Mouse (Mus musculus) adipocyte (in vitro differentiated cells): Measurements from ENCODE around the gene Il2.

Experiments
- DNase-seq: peaks from one replicate; pipeline ENCODE4 v3.0.0-alpha.2; 2016; ENCODE audit warnings: low spot score

Gene Il2

DNA sequence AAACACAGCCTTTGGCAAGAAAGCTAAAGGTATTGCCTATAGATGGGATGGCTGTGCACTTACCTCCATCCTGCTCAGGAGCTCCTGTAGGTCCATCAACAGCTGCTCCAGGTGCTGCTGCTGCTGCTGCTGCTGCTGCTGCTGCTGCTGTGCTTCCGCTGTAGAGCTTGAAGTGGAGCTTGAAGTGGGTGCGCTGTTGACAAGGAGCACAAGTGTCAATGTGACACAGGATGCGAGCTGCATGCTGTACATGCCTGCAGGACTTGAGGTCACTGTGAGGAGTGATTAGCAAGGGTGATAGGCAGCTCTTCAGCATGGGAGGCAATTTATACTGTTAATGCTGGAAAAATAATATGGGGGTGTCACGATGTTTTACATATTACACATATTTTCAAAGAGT is at the start of gene Il2:
Gene Il2 (minus strand): TSS at position 305 of the 400 bp plus-strand sequence.
- no peak for DNase-seq

DNA sequence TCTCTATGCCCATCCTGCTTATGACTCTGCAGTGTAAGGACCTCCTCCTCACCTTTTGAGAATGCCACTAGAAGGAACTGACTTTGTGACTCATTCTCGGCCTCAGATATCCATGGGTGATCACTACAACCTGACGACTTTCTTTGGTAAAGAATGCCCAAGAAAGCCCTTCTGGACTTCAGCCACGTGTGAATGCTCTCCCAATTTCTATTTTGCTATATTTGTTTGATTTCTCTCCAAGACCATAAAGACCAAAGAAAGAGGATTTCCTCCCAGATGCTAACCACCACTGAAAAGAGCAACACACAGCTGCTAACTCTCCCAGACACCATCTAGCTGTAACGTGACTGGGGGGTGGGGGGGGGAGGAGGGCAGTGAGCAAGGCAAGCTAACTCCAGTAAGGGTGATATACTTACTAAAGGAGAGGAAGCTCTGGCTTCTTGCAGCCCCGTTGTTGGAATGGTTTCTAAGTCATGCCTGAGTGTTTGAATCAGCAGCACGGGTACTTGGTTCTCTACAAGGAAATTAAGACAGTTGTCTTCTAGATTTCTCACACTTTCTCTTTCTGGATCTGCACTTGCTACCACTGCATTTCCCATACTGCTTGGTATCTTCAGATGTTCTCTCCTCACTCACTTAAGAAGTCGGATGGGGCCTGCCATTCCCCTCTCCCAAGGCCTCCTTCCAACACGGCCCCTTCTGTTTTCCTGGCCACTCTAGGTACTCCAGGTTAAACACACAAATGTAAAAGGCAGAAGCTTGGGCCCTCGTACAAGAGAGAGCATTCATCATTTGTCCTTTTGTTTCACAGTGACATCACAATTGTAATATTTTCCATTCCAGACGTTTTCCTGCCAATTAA is 49.2 kb upstream of the Il2 start:
- no peak for DNase-seq

DNA sequence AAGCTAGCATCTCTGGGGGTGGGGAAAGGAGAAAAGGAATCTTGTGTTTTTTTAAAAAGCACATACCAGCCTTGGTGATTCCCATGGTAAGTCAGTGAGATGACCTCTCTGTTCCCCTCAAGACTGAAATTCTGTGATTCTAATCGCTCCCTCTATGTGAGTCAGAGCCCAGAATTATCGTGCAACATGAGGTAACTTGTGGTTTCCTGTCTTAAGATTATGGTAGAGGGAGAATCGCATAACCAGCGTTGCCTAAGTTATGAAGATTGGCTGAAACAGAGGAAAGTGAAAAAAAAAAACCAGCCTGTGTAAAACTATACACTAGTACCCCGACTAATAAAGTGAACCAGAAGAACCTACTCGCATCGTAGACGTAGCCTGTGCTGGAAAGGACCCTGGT is 47.5 kb upstream of the Il2 start:
- no peak for DNase-seq

DNA sequence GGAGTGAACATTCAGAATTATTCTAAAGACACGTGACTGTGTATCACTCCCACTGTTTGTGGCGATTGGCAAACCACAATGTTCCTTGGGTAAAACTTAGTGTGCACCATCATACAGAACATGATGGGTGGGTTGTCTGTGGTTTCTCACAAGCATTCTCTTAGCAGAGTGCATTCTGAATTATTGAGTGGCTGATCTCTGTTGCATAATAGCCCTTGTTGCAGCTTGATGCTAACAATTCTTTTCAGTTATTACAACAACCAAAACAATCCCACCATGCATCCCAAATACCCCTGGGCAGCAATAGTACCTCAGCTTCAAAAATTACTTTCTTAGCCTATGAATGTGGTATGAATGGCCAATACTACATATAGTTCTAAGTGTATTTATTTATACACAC is 43.5 kb upstream of the Il2 start:
- DNase-seq, result no peak

DNA sequence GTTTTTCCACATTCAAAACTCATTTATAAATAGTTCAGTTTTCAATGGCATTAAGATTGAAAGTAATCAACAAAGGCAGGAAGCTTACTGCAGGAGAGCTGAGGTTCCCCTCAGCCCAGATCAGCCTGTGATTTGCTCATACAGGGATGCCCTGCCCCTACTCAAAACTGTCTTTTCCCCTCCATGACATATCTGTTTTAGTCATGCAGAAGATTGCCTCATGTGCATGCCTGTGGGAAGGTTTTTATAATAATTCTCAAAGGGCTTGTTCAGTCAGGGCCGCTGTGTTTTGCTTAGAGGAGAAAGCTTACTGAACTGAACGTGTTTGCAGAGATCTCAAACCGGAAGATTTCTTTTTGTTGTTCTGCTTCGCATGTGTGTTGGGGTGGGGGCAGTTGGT is 35.3 kb upstream of the Il2 start:
- no peak for DNase-seq

DNA sequence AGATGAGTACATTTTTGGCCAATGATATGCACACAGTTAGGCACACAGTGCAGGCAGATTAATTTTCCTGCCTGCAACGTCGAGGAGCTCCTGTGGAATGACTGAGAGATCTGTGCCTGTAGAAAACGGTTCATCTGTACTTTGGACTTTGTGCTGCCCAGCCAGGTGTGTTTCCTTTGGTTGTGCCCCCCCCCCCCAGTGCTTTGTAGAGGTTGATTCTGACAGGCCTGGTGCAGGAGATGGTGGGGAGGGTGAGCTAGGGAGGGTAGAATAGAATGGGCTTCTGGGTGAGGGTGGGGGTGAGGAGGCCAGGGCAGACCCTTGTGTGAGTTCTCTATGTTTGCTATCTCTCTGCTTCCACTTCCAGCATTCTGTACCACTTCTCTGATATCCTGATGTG is 32.5 kb upstream of the Il2 start:
- DNase-seq, result no peak

DNA sequence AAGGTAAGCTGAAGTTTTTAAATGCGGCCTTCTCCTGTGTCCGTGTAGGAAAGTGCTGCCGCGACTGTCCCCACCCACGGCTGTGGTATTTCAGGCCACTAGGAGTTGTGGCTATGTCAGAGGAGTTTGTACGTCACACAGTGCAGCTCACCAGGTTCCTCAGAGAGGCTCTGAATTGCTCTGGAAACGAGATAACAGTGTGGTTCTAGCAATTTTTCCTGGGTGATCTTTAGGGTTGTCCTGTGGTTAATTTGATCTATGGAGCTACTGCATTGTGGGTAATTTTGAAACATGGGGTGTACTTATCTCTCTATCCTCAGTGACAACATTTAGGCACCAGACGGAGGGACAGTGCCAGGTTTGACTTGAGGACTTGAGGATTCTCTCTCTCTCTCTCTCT is 31.3 kb upstream of the Il2 start:
- no peak for DNase-seq

DNA sequence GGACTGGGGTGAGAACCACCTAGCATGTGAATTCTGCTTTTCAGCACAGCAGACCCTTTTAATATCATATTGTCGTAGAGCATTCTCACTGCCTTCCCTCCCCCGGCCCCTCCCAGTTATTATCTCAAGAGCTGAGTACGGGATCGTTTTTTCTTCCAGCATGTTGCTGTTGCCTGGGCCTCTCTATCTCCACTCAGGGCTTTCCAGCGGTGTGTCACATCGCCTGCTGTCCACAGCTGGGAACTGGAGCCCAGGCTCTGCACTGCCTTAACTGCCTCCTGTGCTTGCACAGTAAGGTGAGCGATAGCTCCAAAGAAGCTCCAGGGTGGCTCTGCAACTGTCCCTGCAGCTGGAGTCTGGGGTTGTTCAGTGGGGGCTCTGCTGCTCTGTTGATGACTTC is 28.6 kb upstream of the Il2 start:
- DNase-seq, result no peak

DNA sequence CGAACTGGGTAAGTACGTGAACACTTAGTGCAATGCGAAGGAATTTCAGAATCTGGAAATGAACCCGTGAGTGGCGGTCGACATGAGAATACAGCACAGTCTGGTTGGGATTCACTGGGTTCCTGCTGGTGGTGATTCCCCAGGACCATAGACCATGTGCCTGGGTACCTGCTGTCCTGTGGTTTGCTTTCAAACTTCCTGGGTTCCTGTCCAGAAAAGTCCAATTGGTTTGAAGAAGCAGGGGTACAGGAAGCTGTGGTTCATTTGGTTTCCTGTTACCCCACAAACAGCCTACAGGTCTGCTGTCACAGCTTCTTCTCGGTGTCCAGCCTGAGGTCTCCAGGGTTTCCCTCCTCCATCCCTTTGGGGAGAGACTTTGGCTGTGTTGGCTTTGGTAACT is 27.2 kb upstream of the Il2 start:
- no peak for DNase-seq

DNA sequence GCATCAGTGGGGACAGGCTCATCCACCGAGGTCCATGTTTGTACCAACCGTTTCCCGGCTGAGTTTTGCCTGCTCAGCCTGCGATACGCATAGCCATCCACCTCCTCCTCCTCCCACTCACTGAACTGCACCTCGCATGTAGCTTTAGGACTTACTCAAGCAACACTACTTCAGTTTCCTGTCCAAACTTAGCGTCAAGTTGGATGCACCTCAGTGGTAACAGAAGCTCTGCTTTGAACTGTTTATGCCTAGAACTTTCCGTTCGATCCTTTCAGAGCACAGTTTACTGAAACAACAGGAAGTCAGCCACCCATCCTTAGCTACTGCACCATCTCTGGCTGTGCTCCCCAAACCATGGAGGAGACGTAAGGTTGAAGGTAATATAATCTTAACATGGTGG is 26.5 kb upstream of the Il2 start:
- no peak for DNase-seq

DNA sequence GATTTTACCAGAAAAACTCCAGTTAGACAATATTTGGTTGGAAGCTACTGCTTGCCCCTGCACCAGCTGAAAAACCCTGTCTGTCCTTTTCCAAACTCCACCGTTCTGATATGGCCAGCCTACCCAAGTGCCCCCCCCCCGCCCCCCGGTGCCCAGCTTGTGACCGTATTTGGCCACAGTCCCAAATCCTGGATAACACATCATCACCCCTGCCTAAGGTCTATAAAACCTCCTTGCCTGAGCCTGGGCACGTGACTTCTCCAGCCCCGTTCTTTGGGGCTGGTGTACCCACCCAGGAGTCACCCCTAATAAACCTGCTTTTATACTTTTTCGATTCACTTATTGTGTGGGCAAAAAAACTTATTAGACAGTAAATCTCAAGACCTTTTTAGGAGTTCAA is 21.1 kb upstream of the Il2 start:
- no peak for DNase-seq

DNA sequence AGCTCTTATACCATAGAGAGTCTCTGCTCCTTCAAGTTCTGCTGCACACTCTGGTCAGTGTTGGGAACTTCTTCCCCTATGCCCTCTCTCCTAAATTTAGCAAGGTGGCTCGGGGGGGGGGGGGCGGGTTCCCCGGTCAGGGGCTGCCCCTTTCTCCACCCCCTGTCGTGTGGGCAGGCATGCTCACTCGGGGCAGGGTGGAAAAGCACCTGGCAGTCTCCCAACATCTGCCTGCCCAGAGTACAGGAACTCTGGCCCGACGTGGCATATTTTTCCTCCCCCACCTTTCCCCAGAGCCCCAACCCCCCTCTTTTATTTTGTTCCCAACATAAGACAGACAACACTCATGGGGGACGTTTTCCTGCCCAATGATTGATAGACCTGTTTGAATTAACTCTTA is 20.6 kb upstream of the Il2 start:
- peak; percentile 5 for DNase-seq

DNA sequence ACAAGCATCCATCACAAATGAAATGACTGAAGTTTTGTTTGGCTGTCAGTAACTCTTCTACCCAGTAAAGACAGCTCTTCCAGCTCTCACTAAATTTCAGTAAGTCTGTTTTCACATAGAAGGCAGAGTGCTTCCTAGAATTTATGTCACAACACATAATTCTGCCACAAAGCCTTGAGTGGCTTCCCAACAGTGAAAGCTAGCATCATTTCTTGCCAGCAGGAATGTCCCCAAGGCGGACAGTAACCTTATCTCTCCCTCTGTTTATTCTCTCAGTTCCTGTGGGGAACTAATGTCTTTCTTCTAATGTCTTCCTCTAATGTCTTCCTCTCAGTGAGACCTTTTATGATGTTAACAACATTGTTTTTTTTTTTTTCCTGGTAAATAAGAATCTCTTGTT is 19.2 kb upstream of the Il2 start:
- DNase-seq, result no peak

DNA sequence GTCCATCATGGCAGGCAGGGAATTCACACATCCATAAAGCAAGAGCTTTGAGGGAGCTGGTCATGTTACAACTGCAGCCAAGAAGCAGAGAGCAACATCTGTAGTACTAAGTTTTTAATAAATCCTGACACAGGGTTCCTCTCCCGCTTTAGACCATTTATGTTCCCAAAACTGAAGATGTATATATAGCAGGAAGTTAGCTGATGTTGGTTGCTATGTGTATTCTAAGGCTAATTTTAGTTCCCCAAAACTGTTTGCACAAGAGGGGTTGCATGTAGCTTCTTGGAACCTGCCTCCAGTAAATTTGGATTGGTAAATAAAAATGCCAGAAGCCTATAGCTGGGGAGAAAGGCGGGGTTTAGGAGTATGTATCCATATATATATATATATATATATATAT is 16.1 kb upstream of the Il2 start:
- no peak for DNase-seq

DNA sequence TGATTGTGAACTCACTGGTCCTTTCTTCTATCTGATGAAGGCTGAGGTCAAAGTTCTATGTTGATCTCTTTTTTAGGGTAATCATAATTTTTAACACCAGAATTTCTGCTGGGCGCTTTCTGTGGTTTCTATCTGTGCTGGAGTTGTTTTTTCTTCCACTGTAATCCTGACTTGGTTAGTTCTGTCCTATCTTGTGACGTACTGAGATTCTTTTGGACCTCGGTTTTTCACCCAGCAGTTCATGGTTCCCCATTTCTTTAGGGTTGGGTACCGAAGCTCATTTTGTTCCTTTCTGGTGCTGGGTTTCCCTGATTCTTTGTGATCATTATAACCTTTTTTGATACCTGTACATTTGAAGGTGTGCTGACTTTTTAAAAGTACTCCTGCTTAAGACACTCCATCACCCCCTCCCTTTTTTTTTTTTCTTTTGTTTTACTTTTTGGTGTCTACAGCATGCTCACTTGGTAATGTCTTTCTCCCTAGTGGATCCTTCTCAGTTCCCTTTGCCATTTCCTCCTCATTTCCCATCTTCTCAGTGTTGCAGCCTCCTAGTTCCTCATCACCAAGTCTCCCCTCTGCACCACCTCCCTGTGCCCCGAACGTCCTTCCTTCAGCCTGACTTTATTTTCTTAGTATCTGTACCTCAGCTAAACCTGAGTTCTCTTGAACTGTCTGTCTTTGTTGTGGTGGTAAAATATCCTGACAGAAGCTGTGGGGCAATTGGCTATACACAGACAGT is 14.6 kb upstream of the Il2 start:
- no peak for DNase-seq

DNA sequence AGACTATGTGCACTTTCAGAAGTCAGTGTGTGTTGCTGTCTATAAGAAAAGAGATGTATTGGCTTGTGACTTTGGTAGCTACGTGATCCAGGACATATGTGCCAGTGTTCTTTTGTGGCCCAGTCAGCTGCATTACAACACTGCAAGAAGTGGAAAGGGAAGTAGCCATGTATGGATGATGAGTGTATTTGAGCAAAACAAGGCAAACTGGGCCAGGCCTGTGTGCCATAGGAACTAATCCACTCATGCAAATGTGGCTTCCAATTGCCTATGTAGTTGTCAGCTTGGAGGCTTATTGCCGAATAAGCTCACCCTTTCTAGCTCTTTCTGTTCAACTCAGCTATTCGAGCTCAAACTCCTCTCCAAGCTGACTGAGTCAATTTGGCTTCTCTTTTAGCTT is 13.4 kb upstream of the Il2 start:
- no peak for DNase-seq

DNA sequence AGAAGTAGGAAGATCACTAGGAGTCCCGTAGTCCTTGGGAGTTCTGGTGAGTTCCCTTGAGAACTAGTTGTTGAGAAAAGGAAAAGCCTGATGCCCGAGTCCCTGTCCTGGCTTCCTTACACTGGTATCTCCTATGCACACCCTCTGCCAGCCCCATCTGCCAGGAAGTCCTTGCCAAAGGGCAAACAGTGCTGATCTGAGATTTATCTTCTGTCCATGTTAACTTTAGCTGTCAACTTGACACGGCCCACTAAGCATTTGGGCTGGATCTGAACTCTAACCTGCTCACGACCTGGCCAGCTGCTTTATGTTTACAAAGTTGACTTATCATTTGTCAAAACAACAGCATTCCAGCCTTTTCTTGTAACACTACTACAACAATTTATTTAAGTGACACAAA is 11.5 kb upstream of the Il2 start:
- peak; percentile 5 for DNase-seq

DNA sequence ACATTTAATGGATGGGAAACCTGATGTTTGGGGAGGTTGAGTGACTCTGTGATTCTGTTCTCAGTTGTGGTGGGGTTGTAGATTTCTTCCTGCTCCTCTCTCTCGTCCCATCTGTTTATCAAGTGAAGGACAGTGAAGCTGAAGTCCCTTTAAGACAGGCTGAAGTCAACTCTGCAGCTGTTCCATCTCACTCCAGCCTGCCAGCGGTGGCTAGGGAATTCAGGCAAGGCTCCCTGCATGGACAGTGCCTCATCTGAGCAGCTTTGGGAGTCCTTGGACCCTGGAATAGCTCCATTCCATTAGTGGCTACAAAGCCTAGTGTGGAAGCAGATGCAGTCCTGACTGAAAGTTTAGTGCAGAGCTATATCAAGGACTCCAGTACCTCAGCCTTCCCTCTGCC is 3.3 kb upstream of the Il2 start:
- DNase-seq, result no peak

DNA sequence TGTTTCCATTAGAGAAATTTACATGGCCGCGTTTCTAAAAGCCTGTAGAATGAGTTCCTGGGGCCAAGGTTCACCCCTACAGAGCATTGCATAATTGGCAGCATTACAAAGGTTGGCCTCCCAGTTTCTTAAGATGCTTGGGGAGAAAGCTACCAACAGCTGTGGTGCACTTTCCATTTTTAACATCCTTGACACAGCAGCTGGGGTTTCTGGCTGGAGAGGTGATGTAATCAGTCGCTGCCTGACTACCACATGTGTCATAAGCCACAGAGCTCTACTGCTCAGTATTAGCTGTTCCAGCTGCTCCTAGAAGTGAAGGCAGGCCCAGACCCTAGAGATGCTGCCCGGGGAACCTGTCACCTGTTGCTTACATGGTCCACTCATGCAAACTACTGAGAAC is 2.5 kb upstream of the Il2 start:
- DNase-seq, result peak; percentile 23

DNA sequence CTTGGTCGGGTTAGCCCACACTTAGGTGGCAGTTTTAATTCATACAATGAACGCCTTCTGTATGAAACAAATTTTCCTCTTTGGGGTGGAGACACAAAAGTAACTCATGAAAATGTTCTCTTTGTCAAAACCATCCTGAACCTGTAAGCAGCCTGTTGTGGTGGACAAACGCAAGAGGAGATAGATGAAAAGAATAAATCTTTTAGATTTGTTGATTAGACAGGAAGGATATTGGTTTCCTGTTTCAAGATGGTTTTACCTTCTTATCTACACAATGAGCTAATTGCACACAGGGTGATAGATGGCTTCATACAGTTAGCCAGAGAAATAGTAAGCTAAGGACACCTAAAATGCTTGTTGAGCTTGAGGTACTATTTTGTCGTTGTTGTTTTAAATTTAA is 403 bp upstream of the Il2 start:
- no peak for DNase-seq

DNA sequence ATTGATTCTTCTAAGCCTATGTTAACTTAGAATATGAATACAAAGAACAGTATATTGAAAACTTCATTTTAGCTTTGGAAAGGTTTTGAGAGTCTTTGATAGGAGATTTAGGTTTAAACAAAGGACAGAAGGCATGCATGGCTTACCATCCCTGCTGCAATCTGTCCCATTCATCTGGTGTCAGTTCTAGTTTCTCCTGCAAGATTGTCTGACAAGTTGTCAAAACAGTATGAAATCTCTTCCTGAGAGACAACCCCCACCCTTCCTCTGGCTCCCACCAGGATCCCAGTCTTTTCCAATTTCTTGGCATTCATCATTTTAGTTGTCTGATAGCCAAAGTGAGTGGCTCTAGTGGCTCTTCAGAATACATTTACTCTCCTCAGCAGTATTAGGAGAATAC is 35.0 kb downstream of the Il2 start:
- DNase-seq, result no peak

DNA sequence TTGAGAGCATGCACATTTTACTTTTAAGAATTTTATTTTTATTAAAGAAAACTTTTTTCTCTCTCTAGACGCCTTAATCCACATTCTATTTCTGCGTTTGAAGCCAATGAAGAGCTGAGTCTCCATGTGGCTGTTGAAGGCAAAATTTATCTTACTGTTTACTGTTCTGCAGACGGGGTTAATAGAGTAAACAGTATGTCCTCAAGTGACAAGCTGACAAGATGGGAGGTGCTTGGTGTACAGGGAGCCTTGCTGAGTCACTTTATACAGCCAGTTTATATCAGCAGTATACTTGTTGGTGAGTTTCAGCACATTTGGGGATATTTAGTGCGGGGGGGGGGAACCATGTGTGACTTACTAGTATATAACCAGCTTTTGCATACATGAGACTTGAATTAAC is 40.9 kb downstream of the Il2 start:
- no peak for DNase-seq

DNA sequence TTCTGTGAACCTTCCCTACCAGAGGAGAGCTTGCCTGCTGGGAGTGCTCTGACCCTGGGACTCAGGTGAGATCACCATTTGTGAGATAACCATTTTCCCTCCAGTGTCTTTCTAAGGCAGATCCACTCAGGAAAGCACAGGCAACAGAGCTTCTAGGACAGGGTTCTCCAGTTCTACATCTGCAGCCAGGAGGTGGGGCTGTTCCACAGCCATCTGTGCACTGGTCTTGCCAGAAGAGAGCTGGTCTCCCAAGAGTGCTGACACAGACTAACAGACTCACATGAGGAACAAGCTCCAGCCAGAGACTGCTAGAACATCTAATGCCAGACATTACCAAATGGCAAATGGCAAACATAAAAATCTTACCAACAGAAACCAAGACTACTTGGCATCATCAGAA is 52.5 kb downstream of the Il2 start:
- DNase-seq, result no peak
